Mouse (Mus musculus) inflammation-experienced regulatory T-cells (primary cell): ENCODE data around the gene Slc9a1. TPM values are rescaled to one million over a fixed set of nuclear protein-coding genes. Genes with fewer than 3 reads are reported as not detected.

Experiments used
- polyA plus RNA-seq, 2 experiments: library from polyadenylated mRNA; unstranded; fragments of 100-300 nt; shearing (Covaris generic); gene quantifications; one replicate each; pipeline ENCODE4 v1.2.1; 2017

The Slc9a1 gene
- 10 to 100 TPM; 25.3 to 31.0 TPM for polyA plus RNA-seq

GRCm38 (mm10) chr4:133369553-133370297 lies at the start of gene Slc9a1:
Slc9a1 (plus strand) TSS chr4:133369706.

GRCm38 (mm10) chr4:133353367-133354365 lies 15.8 kb upstream of the Slc9a1 start, which contains the start of gene Wdtc1:
Wdtc1 (minus strand) TSS chr4:133353481.

Other genes starting within 250 kb of the Slc9a1 start
- 10 to 100 TPM; 67.6 to 68.6 TPM for gene Wasf2, start 239.2 kb upstream of the Slc9a1 start, polyA plus RNA-seq
- 1 to 10 TPM in 1 of 2 experiments, under 1 TPM in 1; 0.58 to 2.4 TPM for gene Cd164l2, start 157.6 kb upstream of the Slc9a1 start, polyA plus RNA-seq
- under 1 TPM in 1 of 2 experiments, not detected in 1; 0.56 TPM for gene Gpr3, start 157.2 kb upstream of the Slc9a1 start, polyA plus RNA-seq
- gene Map3k6, start 128.9 kb upstream of the Slc9a1 start, polyA plus RNA-seq, result under 1 TPM; 0.35 to 0.91 TPM
- 10 to 100 TPM; 30.8 to 56.2 TPM for gene Sytl1, start 106.6 kb upstream of the Slc9a1 start, polyA plus RNA-seq
- 10 to 100 TPM; 68.1 to 70.9 TPM for gene Tmem222, start 91.9 kb upstream of the Slc9a1 start, polyA plus RNA-seq
- gene Wdtc1, start 16.2 kb upstream of the Slc9a1 start, polyA plus RNA-seq, result 1 to 10 TPM; 4.8 to 7.6 TPM
- under 1 TPM in 1 of 2 experiments, not detected in 1; 0.13 TPM for gene Tent5b, start 110.4 kb downstream of the Slc9a1 start, polyA plus RNA-seq
- gene Trnp1, start 128.8 kb downstream of the Slc9a1 start, polyA plus RNA-seq, result under 1 TPM; 0.24 to 0.99 TPM
- gene Kdf1, start 149.3 kb downstream of the Slc9a1 start, polyA plus RNA-seq, result 1 to 10 TPM in 1 of 2 experiments, under 1 TPM in 1; 0.87 to 2.0 TPM
- gene Nudc, start 176.3 kb downstream of the Slc9a1 start, polyA plus RNA-seq, result 100 to 1,000 TPM; 131 to 139 TPM
- gene Nr0b2, start 183.7 kb downstream of the Slc9a1 start, polyA plus RNA-seq, result 1 to 10 TPM in 1 of 2 experiments, under 1 TPM in 1; 0.23 to 2.3 TPM
- gene Gpatch3, start 205.0 kb downstream of the Slc9a1 start, polyA plus RNA-seq, result 10 to 100 TPM in 1 of 2 experiments, 1 to 10 TPM in 1; 6.5 to 15.5 TPM
- 10 to 100 TPM; 12.7 to 17.2 TPM for gene Gpn2, start 214.7 kb downstream of the Slc9a1 start, polyA plus RNA-seq
- 10 to 100 TPM; 14.9 to 17.3 TPM for gene Sfn, start 232.5 kb downstream of the Slc9a1 start, polyA plus RNA-seq